Mouse (Mus musculus): ENCODE results near the gene Fbxl13.
A peak's percentile ranks its signal among the peaks of the same experiment; 100 is the strongest.

Gene Fbxl13

DNA sequence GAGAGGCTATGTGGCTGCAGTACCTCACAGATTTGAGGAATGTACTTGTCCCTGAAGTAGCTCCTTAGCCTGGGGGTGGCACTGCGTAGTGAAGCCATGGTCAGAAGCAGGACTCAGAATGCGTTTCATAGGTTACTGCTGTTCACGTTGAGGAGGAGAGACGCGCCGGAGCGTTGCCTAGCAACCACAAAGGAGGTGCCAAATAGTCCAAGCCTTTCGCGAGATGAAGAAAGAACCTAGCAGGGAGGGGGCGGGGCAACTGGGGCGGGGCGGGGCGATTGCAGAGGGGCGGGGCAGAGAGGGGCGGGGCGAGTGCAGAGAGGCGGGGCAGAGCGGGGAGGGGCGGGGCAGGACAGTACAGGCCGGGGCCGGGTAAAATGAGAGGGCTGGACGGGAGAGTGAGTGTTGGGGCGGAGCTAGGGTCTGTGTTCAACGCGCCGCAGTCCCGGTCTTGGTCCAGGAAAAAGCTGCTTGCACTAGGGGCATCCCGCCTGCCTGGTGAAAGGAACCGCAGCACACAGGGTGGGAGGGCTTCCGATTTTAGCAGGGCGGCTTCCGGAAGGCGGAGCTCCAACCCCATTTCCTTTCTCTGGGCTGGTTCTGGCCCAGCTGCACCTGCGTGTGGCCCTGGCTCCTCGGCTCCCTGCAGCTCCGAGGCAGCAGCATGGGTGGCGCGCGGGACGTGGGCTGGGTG, at the start of gene Fbxl13, which contains the start of gene Armc10:
Gene Fbxl13, minus strand, starts transcription at position 196 of the 694 bp plus-strand sequence.
Gene Armc10, plus strand, starts transcription at position 375 of the 694 bp plus-strand sequence.
- DNase-seq: peak; percentile 83

DNA sequence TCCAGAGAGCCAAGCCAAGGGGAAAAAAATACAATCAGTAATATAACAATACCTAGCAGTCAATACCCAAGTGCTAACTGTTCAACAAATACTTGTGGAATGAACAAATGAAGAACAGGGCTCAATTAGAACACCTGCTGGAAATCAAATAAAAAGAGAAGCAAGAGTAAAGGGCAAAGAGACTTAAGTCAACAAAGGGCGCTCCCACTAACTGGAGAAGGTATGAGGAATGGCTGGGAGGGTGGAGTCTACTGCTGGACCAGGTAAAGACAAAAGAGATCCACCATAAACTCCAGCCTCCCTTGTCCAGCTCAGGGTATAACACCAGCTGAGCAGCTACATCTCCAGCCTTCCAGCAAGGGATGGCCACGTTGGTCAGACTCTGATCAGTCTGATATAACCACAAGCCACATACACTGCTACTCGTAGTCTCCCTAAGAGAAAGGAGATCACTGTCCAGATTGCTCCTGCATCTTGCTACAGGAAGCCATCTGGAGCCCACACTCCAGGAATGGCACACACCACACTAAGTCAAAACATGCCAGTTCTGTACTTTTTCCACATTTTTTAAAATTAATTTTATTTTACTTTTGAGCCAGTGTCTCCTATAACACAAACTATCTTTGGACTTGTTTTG, 49.5 kb upstream of the Fbxl13 start:
- no peak for DNase-seq

GRCm38 (mm10) chr5:21693372-21693870, 48.0 kb upstream of the Fbxl13 start:
- no peak for DNase-seq

DNA sequence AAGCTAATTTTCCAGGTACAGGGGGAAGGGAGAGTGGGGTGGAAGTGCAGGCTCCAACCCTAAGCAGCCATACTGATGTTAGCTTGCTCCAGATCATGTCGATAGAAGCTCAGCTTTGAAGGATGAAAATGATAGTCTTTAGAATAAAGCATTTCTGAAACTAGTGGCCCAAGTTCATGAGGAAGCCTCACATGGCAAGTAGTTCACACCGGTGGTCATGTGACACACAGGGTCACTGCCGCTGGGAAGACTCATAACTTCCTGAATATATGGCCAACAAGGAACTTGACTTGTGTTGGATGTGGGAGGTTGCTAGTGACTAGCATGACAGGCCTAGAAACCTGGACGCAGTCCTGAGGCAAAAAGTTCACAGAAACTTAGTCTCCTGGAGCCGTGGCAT, 46.8 kb upstream of the Fbxl13 start:
- no peak for DNase-seq

DNA sequence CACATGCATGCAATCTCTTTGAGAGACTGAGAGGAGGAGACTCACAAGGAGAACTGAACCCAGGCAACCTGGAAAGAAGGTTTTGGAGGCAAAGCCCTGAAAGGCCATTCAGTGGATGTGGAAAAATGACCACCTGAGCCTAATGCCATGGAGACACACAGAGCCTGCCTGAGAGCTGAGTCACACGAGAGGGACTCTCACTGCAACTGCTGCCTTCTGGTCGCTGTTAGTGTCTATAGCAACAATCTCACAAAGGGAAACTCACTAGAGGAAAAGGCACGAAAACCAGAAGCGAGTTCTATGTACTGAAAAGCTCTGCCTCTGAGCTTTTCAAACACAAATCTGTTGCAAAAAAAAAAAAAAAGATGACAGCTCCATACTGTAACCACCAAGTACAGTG, 41.6 kb upstream of the Fbxl13 start:
- no peak for DNase-seq

GRCm38 (mm10) chr5:21685001-21685400, 39.6 kb upstream of the Fbxl13 start:
- DNase-seq: no peak

DNA sequence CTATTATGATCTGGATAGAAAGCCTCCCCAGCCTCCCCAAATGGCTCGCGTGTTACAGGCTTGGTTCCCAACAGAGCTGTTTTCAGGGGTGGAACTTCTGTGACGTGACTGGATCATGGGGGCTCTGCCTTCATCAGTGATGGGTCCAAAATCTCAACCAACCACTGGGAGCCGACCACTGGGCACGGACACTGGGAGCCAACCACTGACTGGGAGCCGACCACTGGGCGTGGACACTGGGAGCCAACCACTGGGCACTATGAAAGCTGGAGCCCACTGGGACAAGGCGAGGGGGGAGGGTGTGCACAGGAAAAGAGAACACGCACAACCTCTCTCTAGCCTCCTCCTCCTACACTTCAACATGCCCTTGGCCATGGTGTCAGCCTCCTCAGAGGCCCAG, 38.4 kb upstream of the Fbxl13 start:
- DNase-seq: no peak

- DNase-seq: no peak
Observed at GRCm38 (mm10) chr5:21680940-21681339, 35.5 kb upstream of the Fbxl13 start.

GRCm38 (mm10) chr5:21680029-21680428, 34.6 kb upstream of the Fbxl13 start:
- no peak for DNase-seq

- DNase-seq: no peak
Observed at GRCm38 (mm10) chr5:21678363-21678762, 32.9 kb upstream of the Fbxl13 start.

- DNase-seq: no peak
Observed at GRCm38 (mm10) chr5:21677939-21678338, 32.5 kb upstream of the Fbxl13 start.

GRCm38 (mm10) chr5:21675494-21675893, 30.1 kb upstream of the Fbxl13 start:
- no peak for DNase-seq

DNA sequence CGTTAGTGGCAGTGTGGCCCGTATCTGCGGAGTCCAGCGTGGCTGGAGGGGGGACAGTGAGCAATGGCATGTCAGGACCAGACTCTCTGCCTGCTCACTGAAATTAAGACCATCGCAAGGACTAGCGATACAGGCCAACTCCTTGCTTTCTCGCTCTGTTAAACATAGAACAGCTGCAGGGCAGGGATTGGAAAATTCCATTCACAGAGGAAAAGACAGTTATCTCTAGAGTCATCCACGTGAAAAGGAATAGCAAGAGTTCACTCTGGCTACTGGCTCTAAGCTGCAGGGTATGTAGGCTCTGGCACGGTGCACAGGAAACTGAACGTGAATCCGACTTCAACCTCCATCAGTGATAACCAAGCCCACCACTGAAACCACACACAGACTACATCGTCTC, 29.6 kb upstream of the Fbxl13 start:
- DNase-seq: no peak

DNA sequence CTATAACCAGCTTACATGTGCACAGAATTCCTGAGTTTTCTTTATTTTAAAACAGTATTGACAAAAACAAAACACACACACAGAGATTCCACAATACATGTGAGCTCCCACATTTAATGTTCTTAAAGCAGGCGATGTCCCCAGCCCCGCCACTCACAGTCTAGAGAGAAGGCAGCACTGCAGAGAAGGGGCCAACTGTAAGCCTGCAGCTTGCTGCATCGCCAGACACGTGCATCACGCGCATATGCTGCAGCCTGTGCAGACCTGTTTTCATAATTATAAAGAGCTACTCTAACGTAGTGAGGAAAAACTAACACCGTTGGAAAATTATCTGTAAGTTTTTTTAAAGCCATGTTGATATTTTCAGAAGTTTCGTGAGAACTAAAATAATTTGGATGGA, 28.3 kb upstream of the Fbxl13 start:
- DNase-seq: no peak

GRCm38 (mm10) chr5:21672812-21673635, 27.6 kb upstream of the Fbxl13 start:
- DNase-seq: no peak

DNA sequence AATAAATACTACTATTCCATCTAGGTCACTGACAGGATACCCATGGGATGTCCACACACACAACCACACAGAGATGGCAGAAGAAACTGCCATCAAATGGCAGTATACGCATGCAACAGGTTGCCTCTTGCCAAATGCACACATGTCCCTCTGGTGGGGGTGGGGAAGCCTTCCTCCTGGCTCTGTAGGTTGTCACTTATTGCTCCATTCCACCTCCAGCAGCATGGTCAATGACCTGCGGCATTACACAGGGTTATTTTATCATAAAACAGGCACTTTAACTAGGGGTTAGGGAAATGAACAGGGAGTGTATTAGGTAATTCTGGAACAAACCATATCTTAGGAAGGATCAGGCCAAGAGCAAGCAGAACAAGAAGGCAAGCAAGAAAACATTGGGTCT, 23.9 kb upstream of the Fbxl13 start:
- no peak for DNase-seq

GRCm38 (mm10) chr5:21667191-21668137, 22.0 kb upstream of the Fbxl13 start:
- no peak for DNase-seq

DNA sequence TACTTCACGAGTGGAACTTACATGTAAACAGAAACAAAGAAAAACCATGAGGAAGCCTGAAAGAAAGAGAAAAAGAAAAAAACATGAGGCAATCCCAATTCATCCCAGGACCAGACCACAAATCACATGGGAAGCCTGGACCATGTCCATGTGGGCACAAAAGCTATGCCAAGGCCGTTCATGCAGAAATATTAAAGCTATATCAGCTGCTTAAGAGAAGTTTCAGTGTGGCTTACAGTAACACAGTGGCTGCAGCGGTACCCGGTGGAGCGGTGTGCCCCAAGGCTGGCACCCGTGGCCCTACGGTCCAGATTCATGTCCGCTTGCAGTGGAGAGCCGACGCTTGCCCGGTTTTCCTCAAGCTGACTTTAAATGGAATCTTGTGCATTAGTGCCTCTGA, 17.6 kb upstream of the Fbxl13 start:
- DNase-seq: no peak

- DNase-seq: no peak
Observed at GRCm38 (mm10) chr5:21660850-21661249, 15.4 kb upstream of the Fbxl13 start.

DNA sequence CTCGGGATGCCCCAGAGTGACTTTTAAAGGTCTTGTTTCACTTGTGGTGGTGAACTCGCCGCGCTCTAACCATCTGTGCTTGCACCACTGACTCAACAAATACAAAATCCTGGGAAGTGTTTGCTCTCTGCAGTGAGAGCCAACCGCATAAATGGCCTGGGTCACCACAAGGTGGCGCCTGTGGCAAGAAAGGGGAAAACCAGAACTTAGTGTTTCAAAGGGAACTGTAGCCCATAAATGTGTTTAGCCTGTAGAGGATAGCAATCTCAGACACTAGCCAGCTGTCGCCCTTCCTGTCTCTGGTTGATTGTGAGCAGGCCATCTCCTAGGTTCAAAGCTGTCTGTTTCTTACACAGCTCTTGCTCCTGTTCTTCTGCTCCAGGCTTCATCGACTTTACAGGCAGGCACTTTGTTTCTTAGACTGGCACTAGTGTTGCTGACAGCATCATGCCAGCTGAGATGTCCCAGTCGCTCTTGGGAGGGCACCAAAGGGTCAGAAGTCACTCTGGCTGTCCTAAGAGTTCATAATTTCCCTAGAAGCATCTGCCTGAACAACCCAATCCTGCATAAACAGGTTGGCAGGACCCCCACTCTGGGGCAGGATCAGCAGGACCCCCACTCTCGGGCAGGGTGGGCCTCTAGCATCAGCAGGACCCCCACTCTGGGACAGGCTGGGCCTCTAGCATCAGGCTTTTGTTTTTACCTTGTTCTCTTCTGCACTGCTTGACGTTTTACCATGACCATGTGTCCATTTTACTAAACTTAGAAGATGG, 13.4 kb upstream of the Fbxl13 start:
- DNase-seq: peak; percentile 82

DNA sequence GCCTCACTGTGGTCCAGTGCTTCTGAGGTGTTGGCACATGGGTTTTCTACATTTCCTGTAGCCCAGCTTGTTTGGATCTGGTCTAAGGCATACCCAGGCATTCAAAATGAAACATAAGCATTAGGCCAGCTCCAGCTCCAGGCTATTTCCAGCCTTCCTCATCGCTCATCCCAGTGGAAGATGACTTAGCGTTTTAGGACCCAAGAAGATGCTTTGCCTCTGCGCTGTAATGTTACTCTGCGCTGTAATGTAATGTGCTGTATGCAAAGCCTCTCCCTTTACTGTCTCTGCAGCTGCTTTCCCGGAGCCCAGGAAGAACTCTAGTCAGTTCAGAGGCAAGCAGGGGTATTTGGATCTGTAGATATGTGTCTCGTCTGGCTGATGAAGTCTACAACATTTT, 12.6 kb upstream of the Fbxl13 start:
- DNase-seq: no peak

DNA sequence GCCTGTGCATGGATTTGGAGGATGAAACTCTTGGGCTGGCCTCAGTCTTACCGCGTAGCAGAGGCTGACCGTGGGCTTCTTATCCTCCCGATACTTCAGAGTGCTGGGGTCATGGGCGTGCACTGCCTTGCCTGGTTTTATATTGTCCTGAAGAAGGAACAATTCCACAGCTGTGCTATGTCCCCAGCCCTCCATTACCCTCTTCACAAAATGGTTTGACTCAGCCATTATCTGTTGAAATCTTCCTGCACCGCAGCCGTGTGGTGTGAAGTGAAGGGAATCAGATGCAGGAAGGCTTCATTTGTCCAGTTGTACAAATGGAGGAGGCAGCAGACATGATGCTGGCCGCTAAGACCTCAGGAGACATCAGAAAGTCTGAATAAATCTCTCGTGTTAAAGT, 11.5 kb upstream of the Fbxl13 start:
- no peak for DNase-seq
